Mouse (Mus musculus) bone marrow, adult 2 months (tissue): ENCODE data around the gene Rhobtb1.

Source experiments
- CTCF ChIP-seq: fragments of 200-500 bp; IDR thresholded peaks from 2 replicates; pipeline ENCODE4 v1.5.1; 2011; ENCODE audit warnings: low read length, control low read depth; ENCODE audit not compliant: control insufficient read depth, insufficient read depth
- POLR2A ChIP-seq: fragments of 200-500 bp; IDR thresholded peaks from 2 replicates; pipeline ENCODE4 v1.6.1; 2011; ENCODE audit warnings: low read depth, mild to moderate bottlenecking, control low read depth, low read length, borderline replicate concordance; ENCODE audit not compliant: control insufficient read depth

GRCm38 (mm10) chr10:69152971-69153370 lies 1.7 kb downstream of the Rhobtb1 start:
- TF ChIP-seq POLR2A, result no peak
- TF ChIP-seq CTCF, result no peak
